Mouse (Mus musculus) hematopoietic stem cell, adult 5-6 weeks (primary cell): Measurements from ENCODE around the gene Rbbp6. TPM values are rescaled to one million over a fixed set of nuclear protein-coding genes. Genes with fewer than 3 reads are reported as not detected.
A peak's percentile ranks its signal among the peaks of the same experiment; 100 is the strongest.

ENCODE experiments used
- ATAC-seq, 2 experiments: fragments of 125-278 bp in 1 of 2; replicated peaks in 1 of 2; 2 replicates each; pipeline ENCODE4 v1.8.0; 2016 to 2017; ENCODE audit warnings: inconsistent platforms in 2 of 2, mild to moderate bottlenecking in 2 of 2, moderate number of reproducible peaks in 2 of 2, low read depth in 1 of 2, moderate TSS enrichment in 1 of 2; ENCODE audit not compliant: low FRiP score in 2 of 2, poor library complexity in 2 of 2, severe bottlenecking in 2 of 2, insufficient read depth in 1 of 2, low TSS enrichment in 1 of 2
- total RNA-seq: library from RNA; stranded (forward); fragments of 172-1452, 232-1000 nt; gene quantifications from 2 replicates; pipeline ENCODE4 v1.2.3, GENCODE M21; 2017

Rbbp6 gene
- 96.3 and 97.9 TPM in 2 replicates for total RNA-seq

DNA sequence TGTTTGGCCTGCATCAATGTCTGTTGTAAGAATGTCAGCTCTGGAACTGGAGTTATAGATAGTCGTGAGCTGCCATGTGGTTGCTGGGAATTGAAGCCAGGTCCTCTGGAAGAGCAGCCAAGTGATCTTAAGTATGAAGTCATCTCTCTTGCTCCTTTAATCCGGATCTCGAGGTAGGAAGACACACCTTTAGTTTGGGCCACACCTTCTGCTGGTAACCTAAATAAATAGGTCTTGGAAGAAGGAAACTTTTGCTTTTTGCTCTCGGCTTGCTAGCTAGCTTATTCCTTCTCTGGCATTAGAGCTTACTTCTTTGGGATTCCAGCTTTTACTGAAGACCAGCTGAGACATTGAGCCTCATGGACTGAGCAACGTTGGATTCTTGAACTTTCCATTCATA lies at the start of gene Rbbp6:
Rbbp6 (plus strand) TSS at position 301 of the 400 bp plus-strand sequence.
- no peak for ATAC-seq

DNA sequence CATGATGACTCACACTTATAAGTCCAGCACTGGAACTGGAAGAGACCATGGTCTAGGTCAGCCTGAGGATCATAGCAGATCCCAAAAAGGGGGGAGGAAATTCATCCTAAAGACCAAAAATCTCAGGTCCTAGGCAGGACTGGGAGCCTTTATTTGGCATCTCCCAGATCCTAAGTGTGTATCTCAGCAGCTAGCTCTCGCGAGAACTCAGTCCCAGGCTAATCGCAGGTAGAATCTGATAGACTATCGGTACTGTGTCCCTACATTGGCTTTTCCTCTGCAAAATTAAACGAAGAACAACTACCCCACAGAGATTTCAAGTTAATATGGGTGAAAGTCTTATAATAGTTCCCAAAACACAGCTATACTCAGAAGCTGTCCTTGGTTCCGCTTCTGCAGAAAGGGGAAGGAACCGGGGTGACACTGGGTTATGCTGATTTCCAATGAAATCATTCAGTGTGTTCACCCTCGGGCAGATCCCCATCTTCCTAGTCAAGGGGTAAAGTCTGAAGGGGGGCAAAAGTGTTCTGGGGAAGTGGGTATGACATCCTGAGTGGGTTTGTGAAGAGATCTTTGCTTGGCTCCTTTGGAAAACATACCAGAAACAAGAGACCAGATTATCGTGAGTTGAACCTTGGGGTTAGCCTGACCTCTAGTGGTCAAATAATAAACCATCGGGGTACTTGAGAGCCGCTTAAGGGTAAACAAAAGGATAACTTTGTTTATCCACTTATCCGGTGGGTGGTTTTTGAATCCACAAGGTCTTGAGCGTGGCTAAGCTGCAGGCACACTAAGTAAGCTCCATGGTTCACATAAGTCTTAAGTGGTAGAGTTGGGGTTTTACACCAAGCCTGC lies 45.5 kb upstream of the Rbbp6 start:
- ATAC-seq = peak; percentile 88 to 89

DNA sequence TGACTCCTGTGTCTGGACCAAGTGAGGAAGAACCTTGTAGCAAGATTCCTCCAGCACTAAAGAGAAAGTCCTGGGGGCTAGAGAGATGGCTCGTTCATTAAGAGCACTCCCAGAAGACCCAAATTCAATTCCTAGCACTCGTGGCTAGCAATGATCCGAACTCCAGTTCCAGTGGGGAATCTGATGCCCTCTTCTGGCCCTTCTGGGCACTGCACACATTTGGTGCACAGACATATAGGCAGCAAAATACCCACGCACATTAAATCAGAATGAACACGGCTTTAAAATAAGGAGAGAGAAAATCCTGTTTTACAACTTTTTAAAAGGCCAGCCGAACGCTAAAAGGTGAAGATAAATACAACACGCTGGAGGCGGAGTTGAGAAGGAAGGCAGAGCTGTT lies 43.9 kb upstream of the Rbbp6 start:
- ATAC-seq = no peak

DNA sequence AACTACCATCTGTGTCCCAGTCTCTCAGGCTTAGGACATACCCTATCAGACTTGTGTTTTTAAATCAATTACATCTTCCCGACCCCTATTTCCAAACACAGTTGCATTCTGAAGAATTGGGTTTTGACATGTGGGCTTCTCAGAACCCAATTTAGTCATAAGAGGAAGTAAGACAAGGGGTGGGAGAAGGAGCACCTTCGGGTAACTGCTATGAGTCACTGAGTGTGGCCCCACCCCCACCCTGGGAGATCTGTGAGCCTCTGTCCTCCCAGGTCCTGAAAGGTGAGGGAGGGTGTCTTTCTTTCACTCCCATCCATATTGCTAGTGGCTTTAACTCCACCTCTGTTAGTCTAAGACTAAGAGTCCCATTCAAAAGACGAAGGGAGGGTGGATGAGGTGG lies 41.2 kb upstream of the Rbbp6 start:
- ATAC-seq = peak; percentile 15 to 60; a peak in 2 of 4 replicates

DNA sequence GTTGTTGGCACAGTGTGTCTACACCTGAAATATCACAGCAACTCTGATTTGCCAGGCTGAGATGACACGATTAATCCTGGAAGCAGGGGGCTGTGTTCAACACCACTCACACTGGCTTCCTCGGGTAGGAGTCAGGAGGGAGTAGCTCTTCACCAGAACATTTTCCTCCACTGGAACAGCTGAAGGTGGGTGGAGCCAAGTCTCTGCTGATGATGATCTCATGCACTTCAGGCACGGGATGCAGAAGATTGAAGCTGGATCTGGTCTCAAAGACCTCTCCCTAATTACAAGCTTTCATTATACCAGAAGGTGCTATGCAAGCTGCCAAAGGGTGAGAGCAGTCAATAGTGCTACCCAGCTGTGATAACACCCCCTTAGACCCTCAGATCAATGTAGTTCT lies 35.0 kb upstream of the Rbbp6 start:
- ATAC-seq = no peak

DNA sequence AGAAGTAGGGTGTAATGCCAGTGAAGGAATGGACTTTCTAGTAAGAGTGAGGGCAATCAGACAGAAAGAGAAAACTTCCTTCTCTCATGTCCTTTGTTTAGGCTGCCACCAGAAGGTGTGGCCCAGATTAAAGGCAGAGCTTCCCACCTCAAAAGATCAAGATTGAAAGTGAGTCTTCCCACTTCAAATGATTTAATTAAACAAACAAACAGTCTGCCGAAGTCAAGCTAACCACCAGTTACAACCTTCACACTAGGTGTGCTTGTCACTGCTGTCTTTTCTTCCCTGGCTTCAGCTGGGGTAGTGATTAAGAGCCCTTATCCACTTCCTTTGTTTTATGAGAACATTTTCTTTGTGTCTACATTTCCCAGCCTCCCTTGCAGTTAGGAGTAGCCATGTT lies 33.3 kb upstream of the Rbbp6 start:
- no peak for ATAC-seq

DNA sequence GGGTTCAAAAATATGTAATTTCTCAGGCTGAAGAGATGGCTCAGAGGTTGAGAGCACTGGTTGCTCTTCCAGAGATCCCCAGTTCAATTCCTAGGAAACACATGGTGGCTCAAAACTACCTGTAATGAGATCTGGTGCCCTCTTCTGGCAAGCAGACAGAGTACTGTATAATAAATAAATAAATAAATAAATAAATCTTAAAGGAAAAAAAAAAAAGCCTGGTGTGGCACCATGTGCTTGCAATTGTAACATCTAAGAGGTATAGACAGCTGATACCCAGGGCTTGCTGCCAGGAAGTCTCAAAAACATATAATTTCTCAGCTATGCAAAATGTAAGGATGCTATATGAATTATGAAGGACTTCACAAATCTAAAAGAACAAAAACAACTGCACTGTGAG lies 28.9 kb upstream of the Rbbp6 start:
- ATAC-seq = no peak

DNA sequence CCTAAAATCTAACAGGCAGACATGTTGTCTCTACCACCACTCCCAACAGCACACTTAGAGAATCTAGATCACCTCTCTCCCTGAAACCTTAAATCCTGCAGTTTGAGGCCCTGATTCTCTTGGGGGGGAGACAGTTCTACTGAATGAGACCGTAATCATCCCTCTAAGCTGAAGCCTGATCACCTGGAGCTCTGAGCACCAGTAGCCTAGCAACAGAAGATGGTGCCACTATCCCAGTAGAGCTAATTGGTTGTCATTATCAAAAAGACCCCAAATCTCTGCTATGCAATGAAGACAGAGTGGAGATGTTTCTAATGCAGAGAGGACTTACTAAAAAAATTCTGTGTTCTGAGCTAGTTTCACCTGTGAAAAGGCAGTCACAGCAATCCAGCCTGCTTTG lies 27.3 kb upstream of the Rbbp6 start:
- ATAC-seq = no peak

DNA sequence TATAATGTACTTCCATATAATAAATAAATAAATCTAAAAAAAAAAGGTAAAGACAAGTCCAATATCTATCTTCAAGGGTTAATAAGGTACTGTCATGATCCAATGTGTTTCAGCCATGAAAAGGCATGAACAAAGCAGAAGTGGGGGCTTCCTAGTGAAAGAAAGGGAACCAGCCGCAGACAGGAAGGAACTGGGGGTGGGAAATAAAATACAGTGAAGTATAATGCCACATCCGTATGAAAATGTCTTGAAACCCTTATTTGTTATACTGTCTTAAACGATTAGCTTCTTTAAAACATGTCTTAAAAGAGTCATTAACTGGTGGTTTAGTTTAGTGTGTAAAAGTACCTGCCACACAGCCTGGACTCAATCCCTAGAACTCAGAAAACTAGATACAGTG lies 26.3 kb upstream of the Rbbp6 start:
- ATAC-seq = peak; percentile 77

DNA sequence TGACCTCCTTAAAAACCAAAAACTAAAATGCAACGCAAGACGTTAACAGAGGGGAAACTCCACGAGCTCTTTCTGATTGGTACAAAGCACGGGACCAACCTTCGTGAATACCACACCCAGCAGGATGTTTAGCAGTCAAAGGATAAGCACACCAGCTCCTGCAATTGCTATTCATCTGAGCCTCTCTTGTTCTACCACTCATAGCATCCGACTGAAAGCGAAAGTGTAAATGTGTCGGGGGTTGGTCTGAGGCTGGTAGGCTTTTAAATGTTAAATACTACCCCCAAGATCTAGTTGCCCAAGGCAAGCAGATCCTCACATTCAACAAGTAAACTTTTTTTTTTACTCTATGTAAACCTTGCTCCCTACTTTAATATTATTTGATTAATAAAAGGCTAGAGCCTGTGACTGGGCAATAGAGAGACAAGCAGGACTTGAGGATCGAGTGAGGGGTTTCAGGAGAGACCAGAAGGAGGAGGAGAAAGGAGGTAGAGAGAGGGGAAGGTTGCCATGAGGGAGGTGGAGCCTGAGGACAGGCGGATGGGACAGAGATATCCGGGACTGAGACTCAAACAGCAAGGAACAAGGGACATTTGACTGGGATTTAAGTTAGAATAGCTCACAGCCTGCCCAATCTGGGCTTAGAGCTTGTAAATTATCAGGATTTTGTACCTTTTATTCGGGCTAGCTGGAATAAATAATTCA lies 25.0 kb upstream of the Rbbp6 start:
- peak; percentile 71 to 78 for ATAC-seq

DNA sequence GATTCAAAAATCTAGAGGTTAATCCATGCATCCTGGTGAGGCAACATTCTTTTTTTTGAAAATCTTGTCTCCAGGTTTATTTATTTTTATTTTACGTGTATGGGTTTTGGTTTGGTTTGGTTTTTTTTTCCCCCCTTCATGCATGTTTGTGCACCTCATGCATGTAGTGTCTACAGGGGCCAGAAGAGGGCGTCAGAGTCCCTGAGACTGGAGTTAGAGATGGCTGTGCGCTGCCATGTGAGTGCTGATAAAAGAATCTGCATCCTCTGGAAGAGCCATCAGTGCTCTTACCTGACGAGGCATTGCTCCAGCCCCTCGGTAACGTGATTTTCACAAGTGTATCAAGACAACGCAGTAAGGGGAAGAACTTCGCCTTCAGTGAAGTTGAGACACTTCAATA lies 23.4 kb upstream of the Rbbp6 start:
- ATAC-seq = no peak

DNA sequence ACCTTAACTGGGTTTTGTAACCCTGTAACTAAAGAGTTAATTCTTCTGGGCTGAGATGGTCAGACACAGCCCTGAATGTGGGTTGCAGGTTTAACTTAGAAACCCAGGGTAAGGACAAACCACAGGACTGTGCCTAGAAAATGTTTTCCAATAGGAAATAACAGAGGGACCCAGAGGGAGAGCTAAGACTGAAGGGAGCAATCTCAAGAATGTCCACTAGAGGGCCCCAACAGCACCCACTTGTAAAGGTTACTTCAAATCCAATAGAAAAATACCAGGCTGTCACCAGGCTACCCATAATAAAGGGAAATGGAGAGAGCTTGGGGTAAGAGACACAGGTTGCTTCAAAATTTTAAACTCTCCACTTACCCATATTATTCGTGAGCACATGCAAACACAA lies 20.3 kb upstream of the Rbbp6 start:
- ATAC-seq = peak; percentile 66 to 82

DNA sequence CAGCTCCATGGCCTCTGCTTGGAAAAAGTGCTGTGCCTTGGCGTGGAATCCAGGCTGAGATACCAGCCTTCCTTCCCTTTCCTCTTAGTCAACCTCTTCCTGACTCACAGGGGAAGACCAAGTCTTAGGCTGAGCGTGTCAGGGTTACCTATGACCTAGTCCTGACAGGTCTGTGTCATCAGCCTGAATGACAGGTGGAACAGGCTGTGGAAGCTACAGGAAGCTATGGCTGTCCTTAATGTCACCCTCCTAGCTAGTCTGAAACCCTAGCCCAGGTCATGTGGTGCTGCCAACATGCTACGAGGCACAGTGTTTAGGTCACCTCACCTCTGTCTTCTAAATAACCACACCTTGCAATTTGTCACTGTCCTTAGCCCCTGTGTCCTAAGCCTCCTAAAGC lies 16.2 kb upstream of the Rbbp6 start:
- ATAC-seq = no peak

DNA sequence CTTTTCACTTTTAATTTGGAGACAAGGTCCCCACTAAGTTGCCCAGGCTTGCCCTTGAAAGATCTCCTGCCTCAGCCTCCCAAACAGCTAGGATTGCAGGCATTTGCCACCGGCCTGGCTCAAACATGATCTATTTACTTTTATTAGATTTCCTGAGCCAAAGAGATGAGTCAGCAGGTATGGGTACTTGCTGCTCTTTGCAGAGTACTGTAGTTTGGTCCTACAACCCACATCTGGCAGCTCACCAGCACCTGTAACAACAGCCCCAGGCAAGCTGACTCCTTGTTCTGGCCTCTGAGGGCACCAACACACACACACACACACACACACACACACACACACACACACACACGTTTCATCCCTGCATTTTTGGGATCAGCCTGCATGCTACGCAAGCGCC lies 14.0 kb upstream of the Rbbp6 start:
- ATAC-seq = no peak

DNA sequence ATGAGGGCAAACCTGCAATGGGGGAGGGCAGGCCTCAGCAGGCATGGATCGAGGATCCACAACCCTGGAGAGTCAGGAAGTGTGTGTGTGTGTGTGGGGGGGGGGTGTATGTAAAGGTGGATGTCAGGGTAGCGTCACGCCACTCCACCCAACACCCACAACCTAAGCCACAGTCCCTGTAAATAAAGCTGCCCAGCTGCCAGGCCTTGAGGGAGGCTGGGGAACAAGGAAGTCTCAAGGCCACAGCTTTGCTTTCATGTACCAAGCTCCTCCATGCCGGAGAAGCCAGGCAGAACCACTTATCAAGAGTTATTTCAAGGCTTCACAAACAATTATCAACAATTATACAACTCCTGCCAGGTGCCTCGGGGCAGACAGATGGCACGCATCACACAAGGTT lies 13.4 kb upstream of the Rbbp6 start:
- no peak for ATAC-seq

DNA sequence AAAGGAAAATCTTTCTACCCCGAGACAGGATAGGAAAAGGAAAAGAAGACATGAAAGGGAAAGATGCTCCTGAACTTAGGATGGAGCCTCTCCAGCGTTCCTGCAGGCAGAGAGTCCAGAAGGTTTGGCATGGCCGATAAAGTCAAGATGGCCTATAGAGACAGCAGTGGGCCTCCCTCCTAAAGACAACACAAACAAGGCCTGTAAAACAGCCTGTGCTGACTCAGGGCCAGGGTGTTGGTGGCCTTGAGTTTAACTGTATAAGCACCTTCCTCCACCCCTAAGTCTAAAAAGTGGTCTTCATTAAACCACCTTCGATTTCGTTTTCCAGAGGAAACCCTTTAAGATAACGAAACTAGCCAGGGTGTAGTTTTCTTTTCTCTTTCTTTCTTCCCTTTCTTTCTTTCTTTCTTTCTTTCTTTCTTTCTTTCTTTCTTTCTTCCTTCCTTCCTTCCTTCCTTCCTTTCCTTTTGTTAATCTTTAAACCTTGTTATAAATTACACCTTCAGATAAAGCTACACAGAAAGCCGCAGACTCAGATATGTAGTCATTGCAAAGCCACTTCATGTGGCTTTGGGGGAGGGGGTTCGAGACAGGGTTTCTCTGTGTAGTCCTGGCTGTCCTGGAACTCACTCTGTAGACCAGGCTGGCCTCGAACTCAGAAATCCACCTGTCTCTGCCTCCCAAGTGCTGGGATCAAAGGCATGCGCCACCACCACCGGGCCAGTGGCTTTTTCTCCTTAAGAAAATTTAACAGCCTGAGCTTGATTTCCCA lies 10.8 kb upstream of the Rbbp6 start:
- ATAC-seq = no peak

DNA sequence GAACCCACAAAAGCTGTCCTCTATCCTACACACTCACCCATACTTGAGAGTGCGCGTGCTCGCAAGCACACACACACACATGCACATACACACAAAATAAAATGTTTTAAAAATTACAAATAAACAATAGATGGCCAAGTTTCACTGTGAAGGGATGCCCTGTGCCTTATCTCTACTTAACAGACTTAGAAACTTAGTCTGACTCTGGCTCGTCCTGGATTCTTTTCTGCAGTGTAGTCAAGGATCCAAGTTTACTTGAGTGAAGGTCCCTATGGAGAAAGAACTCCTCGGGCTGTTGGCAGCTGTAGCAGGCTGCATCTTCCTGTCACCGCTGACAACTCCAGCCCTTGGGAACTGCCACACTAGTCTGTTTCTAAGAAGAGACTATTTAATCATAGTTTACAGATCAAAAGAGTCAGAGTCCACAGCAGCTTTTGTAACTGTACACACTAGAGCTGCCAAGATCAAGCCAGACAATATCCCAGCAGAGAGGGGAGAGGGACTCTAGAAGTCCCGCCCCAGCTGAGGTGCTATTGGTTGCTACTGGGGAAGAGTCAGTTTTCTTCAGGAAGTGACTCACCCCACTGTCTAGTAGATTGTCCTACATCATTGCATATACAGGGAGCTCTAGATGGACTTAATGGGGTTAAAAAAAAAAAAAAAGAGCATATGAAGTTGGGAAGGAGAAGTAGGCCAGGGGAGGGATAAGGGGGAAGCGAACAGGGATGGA lies 10.1 kb upstream of the Rbbp6 start:
- peak; percentile 65 to 73 for ATAC-seq
